Mouse (Mus musculus): ENCODE measurements at regions not wholly inside any gene's neighbourhood (a gene's known extent, or its start where the extent isn't known, plus 50 kb on each side); places are given as distances from the start of the nearest gene placed in this dataset.
A peak's percentile ranks its signal among the peaks of the same experiment; 100 is the strongest.

- 85% methylated on average over 3 of the region's 3 CpGs for WGBS
These were observed 451.8 kb downstream of the Lmo4 start for GRCm38 (mm10) chr3:143753197-143753596.

GRCm38 (mm10) chr3:143752660-143753059 lies 452.4 kb downstream of the Lmo4 start:
- 69% methylated on average over 1 of the region's 1 CpGs for WGBS
- no peaks in the 10 kb centered on the region for H3K36me3 ChIP-seq
- no peak overlapping the region for H3K4me2 ChIP-seq
- H3K27me3 ChIP-seq = no peaks in the 10 kb centered on the region
- no peak overlapping the region for H3K4me3 ChIP-seq
- ATAC-seq (ENCODE audit: insufficient number of reproducible peaks, insufficient read depth, low FRiP score, low TSS enrichment, low read depth) = no peak
- H3K4me1 ChIP-seq = peaks cover 4% of the 10 kb centered on the region; the same call in 1 of the 2 replicates
- no peak overlapping the region for H3K9ac ChIP-seq
- no peaks in the 10 kb centered on the region for H3K9me3 ChIP-seq
- H3K27ac ChIP-seq = no peak overlapping the region

More at GRCm38 (mm10) chr3:143753197-143753596, 451.8 kb downstream of the Lmo4 start:
- Histone ChIP-seq H3K36me3 (no peaks in the 10 kb centered on the region), H3K4me1 (peaks cover 4% of the 10 kb centered on the region; the same call in 1 of the 2 replicates), H3K27ac (no peak overlapping the region), H3K4me3 (no peak overlapping the region), H3K27me3 (no peaks in the 10 kb centered on the region), H3K9me3 (no peaks in the 10 kb centered on the region), H3K9ac (no peak overlapping the region), H3K4me2 (no peak overlapping the region)
- ATAC-seq (ENCODE audit: insufficient number of reproducible peaks, insufficient read depth, low FRiP score, low TSS enrichment, low read depth) = no peak

- H3K4me2 ChIP-seq = no peak overlapping the region
- H3K27me3 ChIP-seq = no peaks in the 10 kb centered on the region
- 64% methylated on average over 4 of the region's 4 CpGs for WGBS
These were observed 454.9 kb downstream of the Lmo4 start for GRCm38 (mm10) chr3:143750128-143750527.

GRCm38 (mm10) chr3:143743649-143744048 lies 461.4 kb downstream of the Lmo4 start:
- H3K27me3 ChIP-seq = no peaks in the 10 kb centered on the region
- peaks cover 14% of the 10 kb centered on the region; the same call in 1 of the 2 replicates for H3K4me1 ChIP-seq
- peak overlapping the region; percentile 63; the same call in 1 of the 2 replicates for H3K27ac ChIP-seq
- H3K9me3 ChIP-seq = no peaks in the 10 kb centered on the region
- no peaks in the 10 kb centered on the region for H3K36me3 ChIP-seq
- no peak overlapping the region for H3K9ac ChIP-seq
- 62% methylated on average over 7 of the region's 7 CpGs for WGBS
- ATAC-seq (ENCODE audit: insufficient number of reproducible peaks, insufficient read depth, low FRiP score, low TSS enrichment, low read depth) = no peak
- H3K4me3 ChIP-seq = no peak overlapping the region
- H3K4me2 ChIP-seq = peak overlapping the region; percentile 33

More at GRCm38 (mm10) chr3:143750128-143750527, 454.9 kb downstream of the Lmo4 start:
- Histone ChIP-seq H3K9ac (no peak overlapping the region), H3K9me3 (no peaks in the 10 kb centered on the region), H3K4me1 (peaks cover 4% of the 10 kb centered on the region; the same call in 1 of the 2 replicates), H3K27ac (no peak overlapping the region), H3K36me3 (no peaks in the 10 kb centered on the region), H3K4me3 (no peak overlapping the region)
- no peak for ATAC-seq (ENCODE audit: insufficient number of reproducible peaks, insufficient read depth, low FRiP score, low TSS enrichment, low read depth)

GRCm38 (mm10) chr3:143742786-143743571 lies 462.0 kb downstream of the Lmo4 start:
- Histone ChIP-seq H3K4me3 (no peak overlapping the region), H3K27ac (0 out of 2 replicates have a peak overlapping the region, but pooled peaks have one; percentile 11), H3K36me3 (no peaks in the 10 kb centered on the region), H3K27me3 (no peaks in the 10 kb centered on the region), H3K4me2 (peak overlapping the region; percentile 33), H3K9ac (no peak overlapping the region), H3K9me3 (no peaks in the 10 kb centered on the region), H3K4me1 (peaks cover 14% of the 10 kb centered on the region; the same call in 1 of the 2 replicates)
- ATAC-seq (ENCODE audit: insufficient number of reproducible peaks, insufficient read depth, low FRiP score, low TSS enrichment, low read depth) = peak; percentile 64; the same call in 1 of the 2 replicates
- 43% methylated on average over 17 of the region's 17 CpGs for WGBS

GRCm38 (mm10) chr3:143738676-143739075 lies 466.3 kb downstream of the Lmo4 start:
- ATAC-seq (ENCODE audit: insufficient number of reproducible peaks, insufficient read depth, low FRiP score, low TSS enrichment, low read depth) = no peak
- Histone ChIP-seq H3K4me3 (no peak overlapping the region), H3K4me2 (no peak overlapping the region), H3K27ac (no peak overlapping the region), H3K9ac (no peak overlapping the region), H3K4me1 (peaks cover 9% of the 10 kb centered on the region; the same call in 1 of the 2 replicates), H3K27me3 (no peaks in the 10 kb centered on the region), H3K9me3 (no peaks in the 10 kb centered on the region), H3K36me3 (no peaks in the 10 kb centered on the region)
- 69% methylated on average over 3 of the region's 3 CpGs for whole genome bisulfite sequencing

GRCm38 (mm10) chr3:143737844-143738243 lies 467.2 kb downstream of the Lmo4 start:
- H3K4me2 ChIP-seq = no peak overlapping the region
- H3K4me3 ChIP-seq = no peak overlapping the region
- H3K9me3 ChIP-seq = no peaks in the 10 kb centered on the region
- no peaks in the 10 kb centered on the region for H3K27me3 ChIP-seq
- H3K27ac ChIP-seq = no peak overlapping the region
- ATAC-seq (ENCODE audit: insufficient number of reproducible peaks, insufficient read depth, low FRiP score, low TSS enrichment, low read depth) = no peak
- H3K9ac ChIP-seq = no peak overlapping the region
- WGBS = 62% methylated on average over 6 of the region's 6 CpGs
- no peaks in the 10 kb centered on the region for H3K36me3 ChIP-seq
- H3K4me1 ChIP-seq = peaks cover 1% of the 10 kb centered on the region; the same call in 1 of the 2 replicates

- 84% methylated on average over 6 of the region's 6 CpGs for WGBS
- no peak for ATAC-seq (ENCODE audit: insufficient number of reproducible peaks, insufficient read depth, low FRiP score, low TSS enrichment, low read depth)
- no peaks in the 10 kb centered on the region for H3K36me3 ChIP-seq
These were observed 468.2 kb downstream of the Lmo4 start for GRCm38 (mm10) chr3:143736651-143737398.

GRCm38 (mm10) chr3:143734791-143735190 lies 470.2 kb downstream of the Lmo4 start:
- 79% methylated on average over 2 of the region's 2 CpGs for WGBS
- Histone ChIP-seq H3K9me3 (no peaks in the 10 kb centered on the region), H3K36me3 (no peaks in the 10 kb centered on the region), H3K4me3 (no peak overlapping the region), H3K4me2 (no peak overlapping the region), H3K4me1 (no peaks in the 10 kb centered on the region), H3K9ac (no peak overlapping the region), H3K27ac (no peak overlapping the region), H3K27me3 (no peaks in the 10 kb centered on the region)
- ATAC-seq (ENCODE audit: insufficient number of reproducible peaks, insufficient read depth, low FRiP score, low TSS enrichment, low read depth) = no peak

More at GRCm38 (mm10) chr3:143736651-143737398, 468.2 kb downstream of the Lmo4 start:
- no peaks in the 10 kb centered on the region for H3K9me3 ChIP-seq
- no peaks in the 10 kb centered on the region for H3K4me1 ChIP-seq
- no peak overlapping the region for H3K27ac ChIP-seq
- H3K4me3 ChIP-seq = no peak overlapping the region
- no peak overlapping the region for H3K9ac ChIP-seq
- H3K4me2 ChIP-seq = no peak overlapping the region
- H3K27me3 ChIP-seq = no peaks in the 10 kb centered on the region

- 86% methylated on average over 8 of the region's 8 CpGs for whole genome bisulfite sequencing
- H3K27ac ChIP-seq = no peak overlapping the region
- H3K4me2 ChIP-seq = no peak overlapping the region
- H3K36me3 ChIP-seq = no peaks in the 10 kb centered on the region
- no peak overlapping the region for H3K4me3 ChIP-seq
- no peak overlapping the region for H3K9ac ChIP-seq
- no peaks in the 10 kb centered on the region for H3K9me3 ChIP-seq
- no peaks in the 10 kb centered on the region for H3K4me1 ChIP-seq
- H3K27me3 ChIP-seq = no peaks in the 10 kb centered on the region
- no peak for ATAC-seq (ENCODE audit: insufficient number of reproducible peaks, insufficient read depth, low FRiP score, low TSS enrichment, low read depth)
These were observed 471.9 kb downstream of the Lmo4 start for GRCm38 (mm10) chr3:143732966-143733725.

- Histone ChIP-seq H3K4me2 (no peak overlapping the region), H3K9me3 (no peaks in the 10 kb centered on the region), H3K4me3 (no peak overlapping the region), H3K9ac (no peak overlapping the region), H3K4me1 (no peaks in the 10 kb centered on the region), H3K36me3 (no peaks in the 10 kb centered on the region), H3K27me3 (no peaks in the 10 kb centered on the region), H3K27ac (no peak overlapping the region)
- ATAC-seq (ENCODE audit: insufficient number of reproducible peaks, insufficient read depth, low FRiP score, low TSS enrichment, low read depth) = no peak
- 82% methylated on average over 8 of the region's 8 CpGs for WGBS
These were observed 475.4 kb downstream of the Lmo4 start for GRCm38 (mm10) chr3:143729473-143730076.

All from embryonic facial prominence, embryonic 13.5 days (tissue).